Mouse (Mus musculus) midbrain, embryonic 11.5 days (tissue): Measurements from ENCODE around the gene Renbp. TPM values are rescaled to one million over a fixed set of nuclear protein-coding genes. Genes with fewer than 3 reads are reported as not detected.

Experiments used
- ATAC-seq: fragments of 200-750 bp; cut with Nextera tagmentation; 2 replicates; pipeline ENCODE4 v1.8.0; 2017; ENCODE audit warnings: moderate TSS enrichment, moderate library complexity; ENCODE audit not compliant: low FRiP score
- DNase-seq: peaks from one replicate; pipeline ENCODE4 v3.0.0; 2015; ENCODE audit warnings: low spot score; ENCODE audit errors: missing footprints
- H3K27ac ChIP-seq: fragments of 300-500 bp; sonication (generic); 2 replicates; pipeline ENCODE4 v1.5.1; 2014; ENCODE audit warnings: low read depth, low read length
- H3K27me3 ChIP-seq: fragments of 300-500 bp; sonication (generic); 2 replicates; pipeline ENCODE4 v1.6.1; 2014; ENCODE audit warnings: mild to moderate bottlenecking, low read length, moderate library complexity, mixed read lengths; ENCODE audit not compliant: control insufficient read depth, insufficient read depth
- H3K36me3 ChIP-seq: fragments of 300-500 bp; sonication (generic); 2 replicates; pipeline ENCODE4 v1.6.1; 2014; ENCODE audit warnings: mild to moderate bottlenecking, low read length, moderate library complexity, mixed read lengths; ENCODE audit not compliant: control insufficient read depth, insufficient read depth
- H3K4me1 ChIP-seq: fragments of 300-500 bp; sonication (generic); 2 replicates; pipeline ENCODE4 v1.6.1; 2014; ENCODE audit warnings: low read length; ENCODE audit not compliant: control insufficient read depth, insufficient read depth
- H3K4me2 ChIP-seq: fragments of 300-500 bp; sonication (generic); 2 replicates; pipeline ENCODE4 v1.6.1; 2014; ENCODE audit warnings: mild to moderate bottlenecking, moderate library complexity
- H3K4me3 ChIP-seq: fragments of 300-500 bp; sonication (generic); 2 replicates; pipeline ENCODE4 v1.5.1; 2014; ENCODE audit warnings: low read depth, low read length
- H3K9ac ChIP-seq: fragments of 300-500 bp; sonication (generic); 2 replicates; pipeline ENCODE4 v1.6.1; 2014; ENCODE audit warnings: low read length
- H3K9me3 ChIP-seq: fragments of 300-500 bp; sonication (generic); 2 replicates; pipeline ENCODE4 v1.6.1; 2016; ENCODE audit warnings: low read length; ENCODE audit not compliant: control insufficient read depth
- WGBS: fragments of 180-500 bp; shearing (Covaris S2); extraction: QIAGEN DNeasy Blood & Tissue Kit; methylation state at CpG from one replicate; pipeline ENCODE4 v1.1.7; 2014; 5-methylcytosine and 5-hydroxymethylcytosine counted together
- polyA plus RNA-seq: library from polyadenylated mRNA; unstranded; fragments of >200 nt; fragmentation: Nextera tagmentation; extraction: Ambion mirVana; gene quantifications from 2 replicates; pipeline ENCODE4 v1.2.1, GENCODE M21; 2014

Gene Renbp
- polyA plus RNA-seq, 1 experiment from 2014 or later, result 14.4 TPM

- Histone ChIP-seq H3K9ac (no peak overlapping the region), H3K4me1 (no peaks in the 10 kb centered on the region), H3K27me3 (no peaks in the 10 kb centered on the region), H3K36me3 (no peaks in the 10 kb centered on the region), H3K4me2 (no peak overlapping the region), H3K27ac (no peak overlapping the region), H3K4me3 (no peak overlapping the region), H3K9me3 (no peaks in the 10 kb centered on the region)
- WGBS, result 85% methylated on average over 2 of the region's 2 CpGs
- ATAC-seq (no peak), DNase-seq (no peak)
Measured at GRCm38 (mm10) chrX:73911588-73911987, 19.1 kb downstream of the Renbp start.

GRCm38 (mm10) chrX:73911156-73911555 is 19.5 kb downstream of the Renbp start:
- Histone ChIP-seq H3K36me3 (no peaks in the 10 kb centered on the region), H3K4me1 (no peaks in the 10 kb centered on the region), H3K27me3 (no peaks in the 10 kb centered on the region), H3K9me3 (no peaks in the 10 kb centered on the region), H3K9ac (no peak overlapping the region), H3K4me3 (no peak overlapping the region), H3K27ac (no peak overlapping the region), H3K4me2 (peak overlapping the region; percentile 30; the same call in 1 of the 2 replicates)
- WGBS, result 22% methylated on average over 20 of the region's 26 CpGs
- DNase-seq (no peak), ATAC-seq (no peak)

GRCm38 (mm10) chrX:73910451-73910850 is 20.2 kb downstream of the Renbp start:
- no peaks in the 10 kb centered on the region for H3K9me3 ChIP-seq
- H3K4me3 ChIP-seq, result no peak overlapping the region

GRCm38 (mm10) chrX:73910049-73910448 is 20.6 kb downstream of the Renbp start:
- H3K9me3 ChIP-seq, result no peaks in the 10 kb centered on the region
- ATAC-seq (no peak), DNase-seq (no peak)
- H3K27me3 ChIP-seq, result no peaks in the 10 kb centered on the region
- WGBS, result 90% methylated on average over 1 of the region's 1 CpGs
- no peak overlapping the region for H3K4me2 ChIP-seq
- H3K4me3 ChIP-seq, result no peak overlapping the region
- no peaks in the 10 kb centered on the region for H3K36me3 ChIP-seq
- no peak overlapping the region for H3K9ac ChIP-seq
- no peaks in the 10 kb centered on the region for H3K4me1 ChIP-seq
- no peak overlapping the region for H3K27ac ChIP-seq

More at GRCm38 (mm10) chrX:73910451-73910850, 20.2 kb downstream of the Renbp start:
- Histone ChIP-seq H3K4me1 (no peaks in the 10 kb centered on the region), H3K9ac (no peak overlapping the region), H3K4me2 (no peak overlapping the region), H3K36me3 (no peaks in the 10 kb centered on the region), H3K27ac (no peak overlapping the region), H3K27me3 (no peaks in the 10 kb centered on the region)
- ATAC-seq (no peak), DNase-seq (no peak)

- DNase-seq (no peak), ATAC-seq (no peak)
- no peaks in the 10 kb centered on the region for H3K4me1 ChIP-seq
- no peak overlapping the region for H3K4me2 ChIP-seq
- no peaks in the 10 kb centered on the region for H3K9me3 ChIP-seq
- WGBS, result 79% methylated on average over 3 of the region's 3 CpGs
- H3K9ac ChIP-seq, result no peak overlapping the region
- no peak overlapping the region for H3K4me3 ChIP-seq
- no peaks in the 10 kb centered on the region for H3K36me3 ChIP-seq
- H3K27ac ChIP-seq, result no peak overlapping the region
- no peaks in the 10 kb centered on the region for H3K27me3 ChIP-seq
Measured at GRCm38 (mm10) chrX:73897959-73898358, 32.7 kb downstream of the Renbp start.

GRCm38 (mm10) chrX:73895719-73896118 is 34.9 kb downstream of the Renbp start, which contains the start of gene L1cam:
Gene L1cam (minus strand): TSS chrX:73896105.
- H3K4me2 ChIP-seq, result no peak within 1 kb of the TSS
- H3K4me1 ChIP-seq, result no peaks in the 10 kb centered on the region
- no peak within 1 kb of the TSS for H3K4me3 ChIP-seq
- H3K27me3 ChIP-seq, result no peaks in the 10 kb centered on the region
- no peaks in the 10 kb centered on the region for H3K36me3 ChIP-seq
- no peak for ATAC-seq
- no peaks in the 10 kb centered on the region for H3K9me3 ChIP-seq
- no peak within 1 kb of the TSS for H3K9ac ChIP-seq
- DNase-seq, result peak; percentile 89
- no peak within 1 kb of the TSS for H3K27ac ChIP-seq
- WGBS, result 23% methylated on average over 2 of the region's 2 CpGs

- H3K9ac ChIP-seq, result no peak overlapping the region
- DNase-seq, result no peak
- H3K4me2 ChIP-seq, result no peak overlapping the region
- H3K9me3 ChIP-seq, result no peaks in the 10 kb centered on the region
- H3K4me1 ChIP-seq, result no peaks in the 10 kb centered on the region
- no peak overlapping the region for H3K4me3 ChIP-seq
- H3K27ac ChIP-seq, result no peak overlapping the region
- 86% methylated on average over 14 of the region's 14 CpGs for WGBS
- H3K36me3 ChIP-seq, result no peaks in the 10 kb centered on the region
- no peak for ATAC-seq
- no peaks in the 10 kb centered on the region for H3K27me3 ChIP-seq
Measured at GRCm38 (mm10) chrX:73892833-73893232, 37.8 kb downstream of the Renbp start.

GRCm38 (mm10) chrX:73891551-73892152 is 39.0 kb downstream of the Renbp start, which contains the start of gene Avpr2:
Gene Avpr2 (plus strand): TSS chrX:73892102.
- Histone ChIP-seq H3K4me1 (no peaks in the 10 kb centered on the region), H3K9me3 (no peaks in the 10 kb centered on the region), H3K27me3 (no peaks in the 10 kb centered on the region), H3K36me3 (no peaks in the 10 kb centered on the region), H3K4me3 (no peak within 1 kb of the TSS), H3K4me2 (no peak within 1 kb of the TSS), H3K27ac (no peak within 1 kb of the TSS), H3K9ac (no peak within 1 kb of the TSS)
- DNase-seq (no peak), ATAC-seq (no peak)
- WGBS, result 74% methylated on average over 3 of the region's 6 CpGs

- Histone ChIP-seq H3K9me3 (no peaks in the 10 kb centered on the region), H3K27me3 (peaks cover 8% of the 10 kb centered on the region), H3K27ac (no peak overlapping the region), H3K4me3 (no peak overlapping the region), H3K36me3 (no peaks in the 10 kb centered on the region), H3K4me2 (peak overlapping the region; percentile 67; the same call in 1 of the 2 replicates), H3K4me1 (peaks cover 2% of the 10 kb centered on the region; the same call in 1 of the 2 replicates), H3K9ac (peak overlapping the region; percentile 54; the same call in 1 of the 2 replicates)
- ATAC-seq (no peak), DNase-seq (peak; percentile 80)
- 16% methylated on average over 6 of the region's 6 CpGs for whole genome bisulfite sequencing
Measured at GRCm38 (mm10) chrX:73881463-73881862, 49.2 kb downstream of the Renbp start.
